Mouse (Mus musculus): ENCODE measurements around the gene Usp15.

Usp15 gene

DNA sequence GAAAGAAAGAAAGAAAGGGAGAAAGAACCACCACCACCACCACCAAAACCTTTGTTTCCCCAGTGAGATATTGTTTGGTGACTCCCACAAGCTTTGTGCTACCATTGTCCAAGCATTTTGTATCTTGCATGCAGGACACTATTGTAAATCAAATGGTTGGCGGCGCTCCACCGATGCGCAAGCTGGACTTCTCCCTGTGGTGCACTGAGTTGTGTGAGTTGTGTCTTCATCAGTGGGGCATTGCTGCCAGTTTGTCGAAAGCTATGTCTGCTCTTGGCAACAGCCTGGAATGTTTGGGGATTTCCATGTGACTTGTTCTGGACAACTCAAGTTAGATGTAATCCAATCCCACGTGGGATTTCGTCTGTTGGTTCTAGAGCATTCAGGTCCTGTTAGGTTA is 102.3 kb downstream of the Usp15 start:
- no peak for DNase-seq

DNA sequence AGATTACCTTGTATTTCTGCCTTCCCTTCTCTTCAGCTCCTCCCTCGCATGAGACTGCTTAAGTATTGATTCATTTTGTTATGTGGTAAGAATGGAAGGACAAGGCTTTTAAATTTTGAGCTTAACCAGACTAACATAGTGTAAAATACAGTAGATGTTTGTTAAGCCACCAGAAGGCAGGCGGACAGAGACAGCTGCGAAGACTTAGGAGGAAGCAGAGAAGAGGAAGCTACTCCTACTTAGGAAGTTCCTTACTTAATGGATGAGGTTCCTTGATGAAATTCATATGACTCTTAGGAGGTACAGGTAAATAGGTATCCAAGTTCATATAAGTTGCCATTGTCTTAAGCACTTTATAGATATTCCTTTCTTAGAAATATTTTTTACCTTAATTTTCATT is 104.2 kb downstream of the Usp15 start:
- DNase-seq: no peak

DNA sequence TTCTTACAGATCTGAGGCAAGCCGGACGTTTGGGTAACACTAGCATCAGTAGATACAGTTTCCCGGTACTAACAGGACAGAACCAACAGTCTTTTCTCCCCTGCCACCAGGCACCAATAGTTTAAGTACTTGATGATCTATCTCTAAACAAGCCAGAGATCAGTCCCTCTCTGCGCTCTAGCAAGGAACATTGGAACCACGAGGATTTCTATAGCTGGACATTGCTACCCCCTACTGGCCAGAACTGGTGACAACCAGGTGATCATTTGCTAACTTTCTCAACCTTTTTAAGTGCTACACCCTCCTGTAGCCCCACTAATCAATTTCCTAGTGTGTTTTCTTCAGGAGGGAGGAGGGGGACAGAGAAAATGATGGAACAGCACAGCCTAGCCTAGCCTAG is 105.1 kb downstream of the Usp15 start:
- peak; percentile 55 for DNase-seq

DNA sequence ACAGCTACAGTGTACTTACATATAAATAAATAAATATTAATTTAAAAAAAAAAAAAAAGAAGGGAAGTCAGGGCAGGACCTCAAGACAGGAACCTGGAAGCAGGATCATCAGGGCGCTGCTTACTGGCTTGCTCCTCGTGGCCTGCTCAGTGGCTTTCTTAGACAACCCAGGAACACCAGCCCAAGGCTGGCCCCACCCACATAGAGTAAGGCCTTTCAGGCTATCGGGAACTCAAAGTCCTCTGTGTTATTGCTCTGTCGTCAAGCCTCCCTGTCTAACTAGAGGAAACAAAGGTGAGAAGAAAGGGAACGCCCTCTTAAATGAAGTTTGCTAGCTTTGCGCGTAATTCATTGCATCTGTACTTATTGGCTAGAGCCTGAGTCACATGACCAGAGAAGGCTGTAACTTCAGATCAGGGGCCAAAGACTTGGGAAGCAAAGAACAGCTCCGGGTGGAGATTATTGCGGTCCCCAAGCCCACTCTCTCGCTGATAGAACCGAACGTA is 107.3 kb downstream of the Usp15 start:
- DNase-seq: no peak

DNA sequence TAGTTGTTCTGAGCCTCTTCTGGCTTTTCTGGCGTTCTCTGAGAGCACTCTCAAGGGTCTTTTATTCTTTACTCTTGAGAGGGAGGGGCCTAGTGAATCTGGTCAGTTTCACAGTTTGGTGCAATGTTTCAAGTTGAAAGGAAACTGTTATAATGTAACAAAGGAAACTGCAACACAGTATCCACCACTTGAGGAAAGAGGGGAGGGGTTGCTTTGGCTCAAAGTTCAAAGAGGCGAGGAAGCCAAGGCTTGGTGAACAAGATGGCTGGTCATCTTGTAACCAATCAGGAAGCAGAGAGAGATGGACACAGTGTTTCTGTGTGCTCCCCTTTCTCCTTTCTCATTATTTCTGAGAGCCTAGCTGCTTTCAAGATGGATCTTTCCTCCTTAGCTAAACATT is 109.9 kb downstream of the Usp15 start:
- DNase-seq: no peak

DNA sequence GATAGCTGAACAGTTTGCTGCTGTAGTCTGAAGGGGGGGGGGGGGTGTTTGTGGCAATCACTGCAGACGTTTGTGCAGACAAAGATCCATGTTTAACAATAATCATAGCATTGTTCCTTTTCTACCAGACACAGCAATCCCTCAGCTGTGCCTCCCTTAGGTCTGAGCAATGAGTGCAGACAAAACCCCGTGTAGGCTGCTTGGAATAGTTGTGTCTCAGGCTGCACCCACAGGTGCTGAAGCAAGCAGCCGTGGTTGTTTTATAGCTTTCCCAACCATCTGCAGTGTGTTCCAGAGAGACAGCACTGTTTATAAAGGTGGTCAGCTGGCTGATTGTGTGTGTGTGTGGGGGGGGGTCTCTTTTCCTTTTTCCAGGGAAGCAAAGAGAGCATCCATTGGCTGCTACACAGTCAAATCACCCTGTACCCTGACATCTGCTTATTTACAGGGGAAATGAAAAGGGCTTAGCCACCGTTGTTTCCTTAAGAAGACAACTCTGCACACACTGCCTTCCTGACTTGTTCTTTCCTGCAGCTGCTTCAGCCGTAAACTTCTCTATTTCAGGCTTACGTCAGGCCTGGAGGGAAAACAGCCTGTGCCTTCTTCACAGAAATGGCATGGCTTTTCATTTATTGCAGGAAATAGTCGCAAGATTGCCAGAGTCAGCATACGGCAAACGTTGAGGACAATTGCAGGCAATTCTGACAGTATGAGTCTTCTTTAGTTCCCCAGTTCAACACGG is 111.7 kb downstream of the Usp15 start:
- no peak for DNase-seq

DNA sequence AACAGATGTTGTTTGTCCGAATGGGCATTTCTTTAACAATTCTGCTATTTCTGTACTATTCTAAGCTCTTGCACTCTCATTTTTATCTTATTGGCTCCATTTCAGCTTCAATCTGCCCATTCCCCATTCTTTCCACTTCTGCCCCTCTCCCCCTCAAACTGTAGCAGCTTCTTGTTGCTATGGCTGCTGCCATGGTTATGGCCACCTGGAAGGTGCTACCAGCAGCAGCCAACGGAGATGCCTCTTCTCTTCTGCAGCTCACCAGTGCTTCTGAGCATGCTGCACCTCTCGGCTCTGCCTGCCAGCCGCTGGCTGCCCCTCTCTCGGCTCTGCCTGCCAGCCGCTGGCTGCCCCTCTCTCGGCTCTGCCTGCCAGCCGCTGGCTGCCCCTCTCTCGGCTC is 112.5 kb downstream of the Usp15 start:
- DNase-seq: no peak

DNA sequence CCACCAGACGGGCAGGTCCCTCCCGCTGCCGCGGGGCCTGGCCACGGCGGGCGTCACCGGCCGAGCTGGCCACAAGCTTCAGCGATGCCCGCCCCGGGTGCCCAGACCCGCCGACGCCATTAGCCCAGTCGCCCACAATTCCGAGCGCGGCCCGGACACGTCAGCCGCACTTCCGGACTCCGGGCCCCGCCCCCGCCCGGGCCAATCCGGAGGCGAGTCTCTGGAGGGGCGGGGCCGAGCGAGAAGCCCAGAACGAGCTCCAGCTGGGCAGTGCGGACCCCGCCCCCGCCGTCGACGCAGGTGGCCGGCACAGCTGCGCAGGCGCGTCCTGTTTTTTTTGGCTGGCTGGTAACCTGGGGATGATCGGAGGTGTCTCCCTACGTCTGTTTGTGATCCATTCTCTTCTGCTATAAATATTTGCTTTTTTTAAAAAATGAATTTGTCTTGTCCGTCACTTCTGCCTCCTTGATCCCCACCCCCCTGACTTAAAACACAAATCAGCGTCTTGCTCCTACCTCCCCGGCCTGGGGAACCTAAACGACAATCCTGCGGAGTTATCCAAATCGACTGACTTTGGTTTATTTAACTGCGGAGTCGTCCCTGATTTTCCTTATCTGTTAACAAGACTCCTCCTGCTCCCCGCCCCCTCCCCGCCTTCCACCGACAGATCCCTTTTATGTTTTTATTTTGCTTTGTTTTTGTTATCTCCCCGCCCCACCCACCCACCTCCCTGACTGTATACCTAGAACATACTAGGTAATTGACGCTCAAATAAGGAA is 120.4 kb downstream of the Usp15 start, which contains the start of gene Mon2:
Mon2 (minus strand) TSS at position 261 of the 779 bp plus-strand sequence.
- DNase-seq: peak; percentile 97

DNA sequence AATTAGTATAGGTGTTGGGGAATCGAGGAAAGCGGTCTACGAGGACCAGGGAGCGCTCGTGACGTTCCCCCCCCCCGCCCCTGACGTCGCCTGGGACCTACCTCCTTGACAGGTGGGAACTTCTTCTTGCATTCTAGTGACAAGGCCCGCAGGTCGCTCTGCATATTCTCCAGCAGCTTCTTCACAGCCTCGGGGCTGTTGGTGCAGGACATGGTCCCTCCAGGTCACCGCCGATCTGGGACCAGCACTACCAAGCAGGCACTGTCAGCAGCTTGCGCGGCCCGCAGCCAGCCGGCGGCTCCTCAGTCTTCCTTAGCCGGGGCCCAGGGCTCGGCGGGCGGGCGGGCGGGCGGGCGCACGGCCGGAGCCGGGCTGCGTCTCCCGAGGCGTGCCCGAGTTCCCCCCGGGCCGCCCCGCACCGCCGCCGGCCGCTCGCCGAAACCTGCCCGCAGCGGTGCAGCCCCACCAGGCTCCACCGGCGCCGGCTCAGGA is 121.0 kb downstream of the Usp15 start:
- DNase-seq: no peak

DNA sequence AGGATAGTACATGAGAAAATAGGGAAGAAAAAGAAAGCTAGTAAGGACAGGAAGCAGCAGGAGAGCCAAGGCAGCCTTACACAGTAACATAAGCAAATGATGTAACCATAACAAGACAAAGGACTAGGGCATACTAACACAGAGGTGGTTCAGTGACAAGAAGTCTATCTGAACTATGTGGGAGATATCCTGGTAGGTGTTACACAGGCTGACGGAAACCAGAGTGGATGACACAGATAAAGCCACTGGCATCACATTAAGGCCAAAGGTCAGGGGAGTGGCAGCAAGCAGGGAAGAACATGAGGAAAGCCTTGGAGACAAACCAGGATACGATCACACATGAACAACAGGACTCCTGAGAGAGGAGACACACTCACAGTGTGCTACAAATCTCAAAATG is 124.8 kb downstream of the Usp15 start:
- DNase-seq: no peak

DNA sequence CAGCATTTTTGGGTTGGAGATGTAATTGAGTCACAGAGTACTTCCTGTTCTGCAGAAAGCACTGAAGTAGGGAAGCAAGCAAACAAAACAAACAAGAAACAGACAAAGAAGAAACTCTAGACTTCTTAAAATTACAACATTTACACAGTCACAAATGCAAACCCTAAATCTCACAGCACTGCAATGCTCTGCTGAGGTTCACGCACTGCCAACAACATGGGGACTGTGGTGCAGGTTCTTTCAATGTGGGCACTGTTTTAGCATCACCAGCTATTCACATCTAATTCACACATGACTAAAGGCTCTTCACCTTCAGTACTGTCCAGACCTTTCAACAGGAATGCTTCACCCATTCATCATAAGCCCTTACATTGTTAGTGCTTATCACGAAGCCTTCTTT is 133.8 kb downstream of the Usp15 start:
- no peak for DNase-seq

DNA sequence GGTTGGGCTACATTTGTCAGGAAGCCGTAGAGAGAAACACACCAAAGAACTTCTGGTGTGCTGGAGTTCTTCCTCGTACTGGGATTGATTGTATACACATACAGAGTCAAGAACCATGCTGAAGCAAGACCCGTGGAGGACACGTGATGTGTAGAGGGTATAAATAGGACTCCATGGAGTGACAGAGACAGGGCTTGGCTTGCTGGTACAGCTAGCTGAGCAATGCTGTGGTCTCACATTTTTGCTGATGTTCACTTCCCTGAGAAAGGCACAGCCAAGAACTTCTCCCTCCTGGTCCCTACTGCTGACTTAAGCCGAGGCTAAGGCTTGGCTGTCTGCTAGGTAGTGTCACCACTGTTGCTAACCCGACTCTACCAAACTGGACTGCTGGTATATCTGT is 136.0 kb downstream of the Usp15 start:
- no peak for DNase-seq

DNA sequence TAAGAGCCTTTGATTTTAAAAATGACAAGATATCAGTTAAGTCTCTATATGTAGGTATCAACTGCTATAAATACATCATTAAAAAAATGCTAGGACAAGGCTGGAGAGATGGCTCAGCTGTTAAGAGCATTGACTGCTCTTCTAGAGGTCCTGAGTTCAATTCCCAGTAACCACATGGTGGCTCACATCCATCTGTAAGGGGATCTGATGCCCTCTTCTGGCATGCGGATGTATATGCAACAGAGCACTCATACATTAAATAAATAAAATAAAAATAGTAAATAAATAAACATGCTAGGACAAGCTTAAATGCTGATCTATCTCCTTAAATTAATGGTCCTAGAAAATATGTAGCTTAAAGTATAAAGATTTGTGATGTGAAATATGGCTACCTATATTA is 139.7 kb downstream of the Usp15 start:
- DNase-seq: no peak

DNA sequence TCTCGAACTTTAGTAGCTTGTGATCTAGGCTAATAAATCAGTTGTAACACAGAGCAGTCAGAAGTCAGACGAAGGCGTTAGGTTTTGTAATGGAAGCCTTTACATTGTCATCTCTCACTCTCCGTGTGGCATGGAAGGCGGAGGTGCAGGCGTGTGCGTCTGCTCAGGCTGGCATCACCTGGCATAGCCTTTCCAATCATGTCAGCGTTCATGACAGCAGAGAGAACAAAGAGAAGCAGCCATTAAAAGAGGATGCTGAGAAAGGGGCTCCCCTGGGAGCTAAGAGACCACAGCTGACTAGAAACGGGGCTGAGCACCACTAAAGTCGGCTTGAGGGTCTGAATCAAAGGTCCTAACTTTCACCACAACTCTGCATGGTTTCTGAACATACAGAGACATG is 140.3 kb downstream of the Usp15 start:
- DNase-seq: no peak

DNA sequence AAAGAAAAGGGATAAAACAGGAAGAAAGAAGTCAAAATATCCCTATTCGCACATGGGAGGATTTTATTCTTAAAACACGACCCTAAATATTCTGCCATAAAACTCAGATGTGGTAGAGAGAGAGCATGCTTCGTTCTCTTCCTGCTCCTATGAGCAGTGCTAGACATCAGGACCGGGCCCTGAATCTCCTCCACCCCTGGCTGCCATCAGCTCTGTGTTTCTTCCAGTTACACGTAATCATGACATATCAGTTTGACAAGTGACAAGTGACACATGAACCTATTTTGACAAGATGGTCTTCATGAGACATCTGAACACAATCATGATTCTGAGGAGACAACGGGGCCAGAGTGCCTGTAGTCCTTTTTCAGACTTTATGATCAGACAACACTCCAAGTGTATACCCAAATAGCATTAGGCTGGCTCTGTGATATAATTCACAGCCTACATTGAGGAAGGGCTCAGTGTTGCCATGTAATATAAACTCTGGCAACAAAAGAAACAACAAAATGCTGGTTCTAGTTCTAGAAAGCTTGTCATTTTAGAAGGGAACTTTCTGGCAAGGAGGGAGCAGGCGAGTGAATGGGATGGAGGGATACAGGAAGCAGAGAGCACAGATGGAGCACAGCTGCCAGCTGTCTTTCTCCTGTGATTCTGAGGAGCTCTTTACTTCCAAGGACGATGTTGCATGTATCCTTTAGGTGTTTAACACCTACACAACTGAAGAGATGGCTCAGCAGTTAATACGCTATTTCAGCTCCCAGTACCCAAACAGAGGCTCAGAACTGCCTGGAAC is 141.4 kb downstream of the Usp15 start:
- DNase-seq: no peak

Data from thymus, postnatal 14 days (tissue).